Mouse (Mus musculus) heart, adult 2 months (tissue): ENCODE measurements at regions not wholly inside any gene's neighbourhood (a gene's known extent, or its start where the extent isn't known, plus 50 kb on each side); places are given as distances from the start of the nearest gene placed in this dataset.

ENCODE experiments used
- CTCF ChIP-seq: fragments of 200-600 bp; IDR thresholded peaks from 2 replicates; pipeline ENCODE4 v1.8.1; 2022; ENCODE audit warnings: antibody characterized with exemption, mild to moderate bottlenecking, moderate library complexity
- EP300 ChIP-seq: fragments of 200-500 bp; IDR thresholded peaks from 2 replicates; pipeline ENCODE4 v1.6.1; 2011; ENCODE audit warnings: low read depth, low read length, control low read depth; ENCODE audit not compliant: insufficient read depth
- POLR2A ChIP-seq: fragments of 200-500 bp; IDR thresholded peaks from 2 replicates; pipeline ENCODE4 v1.6.1; 2011; ENCODE audit warnings: mild to moderate bottlenecking, low read depth, low read length, control low read depth; ENCODE audit not compliant: insufficient read depth

- TF ChIP-seq POLR2A (no peak), CTCF (no peak), EP300 (no peak)
These were observed 342.2 kb downstream of the 3100002H09Rik start for GRCm38 (mm10) chr4:124268404-124268803.
